Mouse (Mus musculus) C2C12 (cell line): ENCODE results near the gene Trak1.

Source experiments
- CTCF ChIP-seq: IDR thresholded peaks from one replicate; pipeline ENCODE4 v1.5.1; 2011; ENCODE audit not compliant: control insufficient read depth, insufficient read depth, insufficient read length
- MAX ChIP-seq: IDR thresholded peaks from one replicate; pipeline ENCODE4 v1.6.1; 2011; ENCODE audit warnings: mild to moderate bottlenecking, control low read depth
- MYOD1 ChIP-seq: IDR thresholded peaks from one replicate; pipeline ENCODE4 v1.6.1; 2011; ENCODE audit warnings: low read depth; ENCODE audit not compliant: control insufficient read depth, insufficient read length
- MYOG ChIP-seq: IDR thresholded peaks from one replicate; pipeline ENCODE4 v1.6.1; 2011; ENCODE audit not compliant: control insufficient read depth, insufficient read length; ENCODE audit errors: extremely low read depth
- USF1 ChIP-seq: IDR thresholded peaks from one replicate; pipeline ENCODE4 v1.6.1; 2011; ENCODE audit warnings: low read depth, mild to moderate bottlenecking, control low read depth, moderate library complexity

- TF ChIP-seq CTCF (no peak), USF1 (no peak), MAX (no peak), MYOD1 (no peak), MYOG (no peak)
These were observed 36.3 kb downstream of the Trak1 start for GRCm38 (mm10) chr9:121333559-121333958.
